Mouse (Mus musculus) stomach, embryonic 14.5 days (tissue): ENCODE results near the gene Rnd2. TPM values are rescaled to one million over a fixed set of nuclear protein-coding genes. Genes with fewer than 3 reads are reported as not detected.
A peak's percentile ranks its signal among the peaks of the same experiment; 100 is the strongest.

Source experiments
- ATAC-seq: fragments of 200-750 bp; cut with Nextera tagmentation; 2 replicates; pipeline ENCODE4 v1.8.0; 2017; ENCODE audit warnings: low read depth, moderate TSS enrichment; ENCODE audit not compliant: insufficient number of reproducible peaks, insufficient read depth, low FRiP score
- H3K27ac ChIP-seq: fragments of 300-500 bp; sonication (generic); 2 replicates; pipeline ENCODE4 v1.5.1; 2014; ENCODE audit warnings: mild to moderate bottlenecking, low read length, moderate library complexity, mixed read lengths
- H3K27me3 ChIP-seq: fragments of 300-500 bp; sonication (generic); 2 replicates; pipeline ENCODE4 v1.6.1; 2014; ENCODE audit warnings: low read length, control low read depth, mixed read lengths; ENCODE audit not compliant: control insufficient read depth, insufficient read depth
- H3K36me3 ChIP-seq: fragments of 300-500 bp; sonication (generic); 2 replicates; pipeline ENCODE4 v1.6.1; 2014; ENCODE audit warnings: mild to moderate bottlenecking, control low read depth, low read length, moderate library complexity, mixed read lengths; ENCODE audit not compliant: control insufficient read depth, insufficient read depth
- H3K4me1 ChIP-seq: fragments of 300-500 bp; sonication (generic); 2 replicates; pipeline ENCODE4 v1.6.1; 2014; ENCODE audit warnings: low read length, control low read depth, mixed read lengths; ENCODE audit not compliant: control insufficient read depth, insufficient read depth
- H3K4me2 ChIP-seq: fragments of 300-500 bp; sonication (generic); replicated peaks from 2 replicates; pipeline ENCODE4 v1.6.1; 2014; ENCODE audit warnings: low read depth, low read length, control low read depth
- H3K4me3 ChIP-seq: fragments of 300-500 bp; sonication (generic); 2 replicates; pipeline ENCODE4 v1.5.1; 2014; ENCODE audit warnings: low read depth, low read length, control low read depth
- H3K9ac ChIP-seq: fragments of 300-500 bp; sonication (generic); replicated peaks from 2 replicates; pipeline ENCODE4 v1.6.1; 2014; ENCODE audit warnings: low read depth, mild to moderate bottlenecking, control low read depth, low read length, moderate library complexity, mixed read lengths
- H3K9me3 ChIP-seq: fragments of 300-500 bp; sonication (generic); 2 replicates; pipeline ENCODE4 v1.6.1; 2016; ENCODE audit warnings: low read depth, low read length, control low read depth; ENCODE audit not compliant: control insufficient read depth
- WGBS: fragments of 180-500 bp; shearing (Covaris S2); extraction: QIAGEN DNeasy Blood & Tissue Kit; methylation state at CpG from one replicate; pipeline ENCODE4 v1.1.7; 2014; 5-methylcytosine and 5-hydroxymethylcytosine counted together
- polyA plus RNA-seq: library from polyadenylated mRNA; unstranded; fragments of >200 nt; fragmentation: Nextera tagmentation; extraction: Ambion mirVana; gene quantifications from 2 replicates; pipeline ENCODE4 v1.2.1, GENCODE M21; 2014

Gene Rnd2
- polyA plus RNA-seq, 1 experiment from 2014 or later = 11.6 TPM

DNA sequence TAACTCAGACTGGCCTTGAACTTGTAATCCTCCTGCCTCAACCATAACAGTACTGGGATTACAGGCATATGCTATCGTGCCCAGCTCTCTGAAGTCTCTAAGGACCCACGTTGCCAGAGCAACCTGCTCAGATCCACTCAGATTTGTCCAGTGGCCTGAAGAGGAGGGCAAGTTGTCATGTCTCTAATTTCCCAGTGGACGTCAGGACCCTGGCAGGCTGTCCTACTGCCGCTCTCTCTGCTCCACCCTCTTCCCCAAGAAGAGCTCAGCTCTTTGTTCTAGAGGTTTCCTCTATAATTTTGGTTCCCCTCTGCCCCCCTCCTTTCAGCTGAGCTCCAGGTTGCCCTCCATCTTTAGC, 12.4 kb downstream of the Rnd2 start:
- Histone ChIP-seq H3K9me3 (no peaks in the 10 kb centered on the region), H3K4me1 (no peaks in the 10 kb centered on the region), H3K27ac (no peak overlapping the region), H3K4me3 (no peak overlapping the region), H3K9ac (no peak overlapping the region), H3K36me3 (no peaks in the 10 kb centered on the region), H3K27me3 (no peaks in the 10 kb centered on the region), H3K4me2 (no peak overlapping the region)
- WGBS = 44% methylated on average over 4 of the region's 4 CpGs
- ATAC-seq = no peak

DNA sequence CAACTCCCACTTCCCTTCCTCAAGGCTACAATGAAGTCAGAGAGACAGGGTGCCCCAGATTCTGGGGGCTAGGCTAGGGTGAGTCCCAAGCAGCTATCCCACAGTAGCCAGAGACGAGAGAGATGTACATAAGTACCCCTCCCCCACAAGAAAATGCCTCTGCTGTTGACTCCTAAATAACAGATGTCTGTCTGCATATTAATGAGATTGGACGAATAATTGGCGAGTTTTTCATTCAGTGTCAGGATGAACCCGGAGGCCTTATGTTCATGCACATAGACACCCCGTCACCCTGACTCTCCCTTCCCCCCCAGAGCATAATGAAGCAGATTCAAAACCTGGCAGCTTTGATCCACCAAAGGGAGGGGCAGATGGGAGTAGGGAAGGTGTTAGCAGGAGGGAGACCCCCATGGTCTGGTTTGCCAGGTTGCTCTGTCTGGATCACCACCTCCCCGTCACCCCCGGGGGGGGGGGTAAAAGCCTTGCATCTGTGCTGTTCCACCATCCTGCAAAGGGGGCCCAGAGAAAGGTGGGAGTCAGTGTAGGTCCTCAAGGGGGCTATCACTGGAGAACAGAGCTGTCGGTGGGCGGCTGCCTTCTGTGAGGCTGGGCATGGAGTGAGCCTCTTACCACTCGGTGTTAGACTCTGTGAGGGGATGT, 12.9 kb downstream of the Rnd2 start:
- 56% methylated on average over 10 of the region's 10 CpGs for whole genome bisulfite sequencing
- no peak for ATAC-seq
- no peak overlapping the region for H3K27ac ChIP-seq

DNA sequence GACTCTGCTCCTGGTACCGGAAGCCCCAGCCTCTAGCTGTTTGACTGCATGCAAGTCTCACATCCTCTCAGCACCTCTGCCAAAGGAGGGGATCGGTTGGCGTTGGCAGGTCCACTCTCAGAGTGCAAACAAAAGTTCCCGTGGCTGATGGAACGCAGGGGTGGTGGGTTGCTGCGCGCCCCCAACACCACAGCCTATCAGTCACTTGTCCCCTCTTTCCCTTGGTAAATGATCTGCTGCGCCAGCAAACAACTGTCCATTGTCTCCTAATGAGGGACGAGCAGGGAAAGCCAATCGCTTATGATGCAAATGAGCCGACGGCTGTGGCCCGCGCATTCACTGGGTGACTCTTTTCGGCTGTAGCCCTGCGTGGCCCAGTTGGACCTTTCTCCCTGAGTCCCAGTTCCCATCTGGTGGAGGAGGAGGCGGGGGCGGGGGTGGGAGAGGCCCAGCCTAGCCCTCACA, 14.4 kb downstream of the Rnd2 start:
- no peak overlapping the region for H3K9ac ChIP-seq

More for the DNA sequence above, 12.9 kb downstream of the Rnd2 start:
- H3K9me3 ChIP-seq = no peaks in the 10 kb centered on the region
- no peaks in the 10 kb centered on the region for H3K36me3 ChIP-seq
- H3K4me1 ChIP-seq = no peaks in the 10 kb centered on the region
- H3K27me3 ChIP-seq = no peaks in the 10 kb centered on the region
- no peak overlapping the region for H3K9ac ChIP-seq
- no peak overlapping the region for H3K4me3 ChIP-seq
- no peak overlapping the region for H3K4me2 ChIP-seq

DNA sequence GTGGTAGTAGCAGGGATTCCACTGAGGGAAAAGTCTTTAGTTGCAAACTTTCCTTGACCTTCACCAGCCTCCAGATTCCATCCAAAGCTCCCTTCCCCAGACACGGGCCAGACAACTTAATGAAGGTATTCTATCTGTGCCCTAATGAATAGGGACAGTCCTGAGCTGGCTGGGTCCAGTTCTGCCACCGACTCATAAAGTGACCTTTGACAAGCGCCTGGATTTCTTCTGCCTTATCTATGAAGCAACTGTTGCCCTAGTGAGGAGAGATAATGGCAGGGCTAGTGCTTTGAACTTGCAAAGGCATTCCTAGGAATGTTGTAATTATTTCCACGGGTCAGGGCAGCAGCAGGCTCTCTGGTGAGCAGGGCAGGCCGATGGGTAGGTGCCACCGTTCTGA, 16.1 kb downstream of the Rnd2 start:
- H3K4me1 ChIP-seq = no peaks in the 10 kb centered on the region
- no peak overlapping the region for H3K9ac ChIP-seq
- no peak overlapping the region for H3K4me2 ChIP-seq
- WGBS = 20% methylated on average over 6 of the region's 6 CpGs
- no peak overlapping the region for H3K4me3 ChIP-seq
- no peak overlapping the region for H3K27ac ChIP-seq
- no peaks in the 10 kb centered on the region for H3K27me3 ChIP-seq
- H3K9me3 ChIP-seq = no peaks in the 10 kb centered on the region
- no peak for ATAC-seq
- H3K36me3 ChIP-seq = no peaks in the 10 kb centered on the region

More for the DNA sequence above, 14.4 kb downstream of the Rnd2 start:
- Histone ChIP-seq H3K4me1 (no peaks in the 10 kb centered on the region), H3K9me3 (no peaks in the 10 kb centered on the region), H3K4me3 (no peak overlapping the region), H3K27ac (no peak overlapping the region; the same call in 1 of the 2 replicates), H3K36me3 (no peaks in the 10 kb centered on the region), H3K27me3 (no peaks in the 10 kb centered on the region), H3K4me2 (peak overlapping the region; percentile 25; the same call in 1 of the 2 replicates)
- WGBS = 9% methylated on average over 18 of the region's 18 CpGs
- ATAC-seq = no peak

DNA sequence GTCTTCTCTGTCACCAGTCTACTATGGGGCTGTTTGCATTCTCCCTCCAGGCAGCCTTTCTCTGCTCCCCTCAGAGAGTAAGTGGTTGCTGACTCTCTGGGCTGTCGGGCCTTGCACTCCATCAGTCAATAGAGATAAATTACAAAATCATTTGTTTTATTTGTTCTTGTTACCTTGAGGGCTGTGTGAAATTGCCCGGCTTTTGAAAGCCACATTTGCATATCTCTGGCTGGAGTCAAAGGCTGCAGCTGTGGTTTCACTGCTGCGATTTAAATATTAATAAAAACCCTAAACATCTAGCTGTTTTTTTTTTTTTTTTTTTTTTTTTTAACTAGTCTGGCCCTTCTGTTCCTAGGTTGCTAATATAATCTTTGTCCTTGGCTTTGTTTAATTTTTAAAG, 19.0 kb downstream of the Rnd2 start:
- H3K4me1 ChIP-seq = no peaks in the 10 kb centered on the region
- no peaks in the 10 kb centered on the region for H3K27me3 ChIP-seq
- no peak overlapping the region for H3K4me2 ChIP-seq
- ATAC-seq = no peak
- H3K4me3 ChIP-seq = no peak overlapping the region
- no peak overlapping the region for H3K9ac ChIP-seq
- H3K9me3 ChIP-seq = no peaks in the 10 kb centered on the region
- H3K36me3 ChIP-seq = peaks cover 8% of the 10 kb centered on the region; the same call in 1 of the 2 replicates
- WGBS = 39% methylated on average over 3 of the region's 3 CpGs
- H3K27ac ChIP-seq = no peak overlapping the region

DNA sequence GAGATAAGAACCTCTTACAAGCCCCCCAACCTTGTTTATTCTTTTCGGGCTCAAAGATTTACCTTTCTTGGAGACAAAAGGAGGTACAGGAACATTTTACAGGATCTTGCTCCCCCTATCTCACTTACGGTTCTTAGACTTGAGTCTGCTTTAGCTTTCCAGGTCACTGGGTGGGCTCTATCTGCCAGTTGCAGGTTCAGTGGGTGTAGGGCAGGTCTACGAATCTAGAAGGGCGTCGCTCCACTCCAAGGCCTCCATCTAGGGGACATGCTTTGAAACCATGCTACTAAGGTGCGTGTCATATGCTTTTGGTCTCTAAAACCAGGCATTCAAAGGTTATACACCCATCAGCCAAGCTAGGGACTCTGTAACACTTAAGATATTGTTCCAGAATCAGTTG, 19.4 kb downstream of the Rnd2 start:
- Histone ChIP-seq H3K4me3 (no peak overlapping the region), H3K9ac (no peak overlapping the region), H3K4me2 (no peak overlapping the region), H3K27ac (peak overlapping the region; percentile 30; the same call in 1 of the 2 replicates), H3K9me3 (no peaks in the 10 kb centered on the region), H3K4me1 (no peaks in the 10 kb centered on the region), H3K27me3 (no peaks in the 10 kb centered on the region), H3K36me3 (peaks cover 8% of the 10 kb centered on the region; the same call in 1 of the 2 replicates)
- ATAC-seq = no peak
- WGBS = 66% methylated on average over 6 of the region's 6 CpGs

DNA sequence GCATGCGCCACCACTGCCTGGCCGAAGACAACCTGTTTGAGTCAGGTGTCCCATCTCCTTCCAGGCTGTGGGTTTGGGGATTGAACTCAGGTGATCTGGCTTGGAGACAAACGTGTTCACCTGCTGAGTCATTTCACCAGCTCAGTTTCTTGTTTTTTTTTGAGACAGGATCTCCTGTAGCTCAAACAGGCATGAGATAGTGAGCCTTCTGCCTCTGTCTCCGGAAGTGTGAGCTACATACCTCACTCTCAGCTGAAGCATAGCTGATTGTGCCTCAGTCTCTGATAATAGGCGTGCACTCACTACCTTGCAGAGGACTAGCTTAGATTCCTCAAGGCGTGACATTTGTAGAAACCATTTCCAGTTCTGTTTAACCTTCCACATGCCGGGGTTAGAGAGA, 20.0 kb downstream of the Rnd2 start:
- Histone ChIP-seq H3K36me3 (peaks cover 11% of the 10 kb centered on the region), H3K9ac (no peak overlapping the region), H3K4me3 (no peak overlapping the region), H3K4me2 (no peak overlapping the region), H3K9me3 (no peaks in the 10 kb centered on the region), H3K27me3 (no peaks in the 10 kb centered on the region), H3K27ac (no peak overlapping the region), H3K4me1 (no peaks in the 10 kb centered on the region)
- ATAC-seq = no peak
- 78% methylated on average over 7 of the region's 7 CpGs for WGBS

DNA sequence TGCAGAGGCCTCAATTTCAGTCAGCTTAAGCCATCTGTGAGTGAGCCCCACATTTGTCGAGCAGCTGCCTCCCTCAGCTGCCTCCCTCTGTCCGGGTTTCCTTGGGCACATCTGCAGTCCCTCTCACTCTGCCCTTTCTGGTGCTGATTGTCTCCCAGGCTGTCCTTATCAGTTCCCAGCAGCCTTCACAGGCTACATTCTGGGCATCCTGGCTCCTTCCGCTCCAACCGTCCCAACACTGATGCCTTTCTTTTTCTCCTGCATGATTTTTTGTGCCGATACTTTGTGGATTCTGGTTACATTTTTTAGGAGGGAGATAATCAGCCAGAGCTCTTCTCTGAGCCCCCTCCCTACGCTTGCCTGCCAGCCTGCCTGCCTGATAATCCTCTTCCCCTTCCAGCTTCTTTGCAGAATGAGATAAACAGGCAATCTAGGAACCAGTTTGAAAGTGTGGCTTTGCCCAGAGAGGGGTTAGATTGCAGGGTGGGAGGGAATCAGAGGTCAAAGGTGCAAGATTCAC, 20.8 kb downstream of the Rnd2 start:
- Histone ChIP-seq H3K27ac (no peak overlapping the region), H3K4me3 (no peak overlapping the region), H3K27me3 (no peaks in the 10 kb centered on the region), H3K4me2 (no peak overlapping the region), H3K36me3 (peaks cover 12% of the 10 kb centered on the region), H3K4me1 (no peaks in the 10 kb centered on the region), H3K9me3 (no peaks in the 10 kb centered on the region), H3K9ac (no peak overlapping the region)
- no peak for ATAC-seq
- 37% methylated on average over 6 of the region's 6 CpGs for WGBS

DNA sequence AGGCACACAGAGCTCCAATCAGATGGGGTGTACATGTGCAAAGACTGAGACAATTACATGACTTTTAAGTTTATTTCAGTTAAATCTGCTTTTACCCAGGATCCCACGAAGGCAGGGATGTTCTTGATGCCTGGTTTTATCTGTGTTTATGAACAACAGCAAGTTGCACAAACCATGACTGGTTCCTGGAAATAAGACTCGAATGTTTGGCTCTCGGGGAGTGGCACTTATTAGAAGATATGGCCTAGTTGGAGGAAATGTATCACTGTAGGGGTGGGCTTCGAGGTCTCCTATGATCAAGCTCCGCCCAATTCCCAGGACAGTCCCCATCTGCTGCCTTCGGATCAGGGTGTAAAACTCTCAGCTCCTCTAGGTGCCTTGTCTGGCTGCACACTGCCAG, 21.3 kb downstream of the Rnd2 start:
- ATAC-seq = no peak
- no peak overlapping the region for H3K9ac ChIP-seq
- no peak overlapping the region for H3K4me2 ChIP-seq
- peaks cover 12% of the 10 kb centered on the region for H3K36me3 ChIP-seq
- no peaks in the 10 kb centered on the region for H3K27me3 ChIP-seq
- H3K27ac ChIP-seq = no peak overlapping the region
- H3K9me3 ChIP-seq = no peaks in the 10 kb centered on the region
- no peak overlapping the region for H3K4me3 ChIP-seq
- H3K4me1 ChIP-seq = no peaks in the 10 kb centered on the region
- WGBS = 67% methylated on average over 6 of the region's 6 CpGs
